Mouse (Mus musculus): ENCODE measurements around the gene Reg2. TPM values are rescaled to one million over a fixed set of nuclear protein-coding genes. Genes with fewer than 3 reads are reported as not detected.

Reg2 gene
- not detected for polyA plus RNA-seq (2017; shearing (Covaris generic))

GRCm38 (mm10) chr6:78395323-78395722 lies at the start of gene Reg2:
Gene Reg2, plus strand, starts transcription at chr6:78395623.

DNA sequence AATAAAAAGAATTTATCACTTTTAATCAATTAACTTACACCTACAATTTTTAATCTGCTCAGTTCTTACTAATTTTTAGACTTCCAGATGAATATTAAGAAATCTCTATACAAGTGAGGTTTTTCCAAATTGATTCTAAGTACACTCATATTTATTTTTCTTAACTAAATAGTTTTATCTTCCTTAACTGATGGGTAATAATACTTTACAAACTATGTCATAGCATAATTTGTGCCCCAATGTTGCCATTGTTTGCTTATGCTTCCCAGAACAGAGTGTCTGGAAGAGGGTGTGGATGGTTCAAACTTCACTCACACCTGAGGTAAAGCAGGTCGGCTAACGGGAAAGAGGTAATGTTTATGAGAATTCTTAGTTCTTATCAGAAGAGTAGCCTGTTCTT lies 25.1 kb upstream of the Reg2 start, which contains the start of gene Reg3b:
Gene Reg3b, plus strand, starts transcription at position 301 of the 400 bp plus-strand sequence.

DNA sequence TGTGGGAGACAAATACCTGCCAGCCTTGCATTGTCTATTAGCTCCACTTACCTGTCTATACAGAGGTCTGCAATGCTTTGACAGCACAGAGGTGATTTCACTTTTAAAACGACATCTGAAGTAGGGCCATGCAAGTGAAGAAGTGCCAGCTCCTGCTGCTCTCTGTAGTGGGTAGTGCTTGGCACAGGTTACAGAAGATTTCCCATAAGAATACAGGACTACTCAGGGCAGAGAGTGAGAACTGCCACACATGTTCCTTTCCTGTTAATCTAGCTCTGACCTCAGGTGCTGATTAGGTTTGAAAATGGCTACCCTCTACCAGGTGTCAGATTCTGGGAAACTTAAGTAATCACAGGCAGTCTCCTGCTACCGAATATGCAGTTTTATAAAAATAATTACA lies 16.7 kb upstream of the Reg2 start, which contains the start of gene Reg3d:
Gene Reg3d, minus strand, starts transcription at position 101 of the 400 bp plus-strand sequence.

GRCm38 (mm10) chr6:78380409-78380808 lies 15.0 kb upstream of the Reg2 start, which contains the start of gene Reg3a:
Gene Reg3a, plus strand, starts transcription at chr6:78380709.

DNA sequence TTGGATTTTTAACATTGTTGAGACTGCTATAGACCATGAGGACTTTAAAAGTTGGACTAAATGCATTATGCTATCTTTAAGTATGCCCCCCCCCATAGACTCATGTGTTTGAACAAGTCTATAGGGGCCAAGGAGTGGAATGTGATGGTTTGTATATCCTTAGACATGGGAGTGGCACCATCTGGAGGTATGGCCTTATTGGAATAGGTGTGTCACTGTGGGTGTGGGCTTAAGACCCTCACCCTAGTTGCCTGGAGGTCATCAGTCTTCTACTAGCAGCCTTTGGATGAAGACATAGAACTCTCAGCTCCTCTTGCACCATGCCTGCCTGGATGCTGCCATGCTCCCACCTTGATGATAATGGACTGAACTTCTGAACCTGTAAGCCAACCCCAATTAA lies 27.0 kb downstream of the Reg2 start, which contains the start of gene Reg1:
Gene Reg1, plus strand, starts transcription at position 301 of the 400 bp plus-strand sequence.

Other genes starting within 250 kb of the Reg2 start
- gene Reg3b, start 25.0 kb upstream of the Reg2 start, polyA plus RNA-seq (2017; shearing (Covaris generic)) = not detected
- not detected for gene Reg3d, start 16.8 kb upstream of the Reg2 start, polyA plus RNA-seq (2017; shearing (Covaris generic))
- gene Reg3a, start 14.9 kb upstream of the Reg2 start, polyA plus RNA-seq (2017; shearing (Covaris generic)) = not detected
- gene Reg1, start 27.1 kb downstream of the Reg2 start, polyA plus RNA-seq (2017; shearing (Covaris generic)) = not detected
- not detected for gene Reg3g, start 73.2 kb downstream of the Reg2 start, polyA plus RNA-seq (2017; shearing (Covaris generic))